Mouse (Mus musculus) frontal cortex, adult (tissue): ENCODE data around the gene Ppfia1.

Source experiments
- ATAC-seq: cut with Nextera tagmentation; 2 replicates; pipeline ENCODE4 v1.9.2; 2017; ENCODE audit warnings: mild to moderate bottlenecking, moderate library complexity, mixed read lengths; ENCODE audit not compliant: low TSS enrichment

Gene Ppfia1

DNA sequence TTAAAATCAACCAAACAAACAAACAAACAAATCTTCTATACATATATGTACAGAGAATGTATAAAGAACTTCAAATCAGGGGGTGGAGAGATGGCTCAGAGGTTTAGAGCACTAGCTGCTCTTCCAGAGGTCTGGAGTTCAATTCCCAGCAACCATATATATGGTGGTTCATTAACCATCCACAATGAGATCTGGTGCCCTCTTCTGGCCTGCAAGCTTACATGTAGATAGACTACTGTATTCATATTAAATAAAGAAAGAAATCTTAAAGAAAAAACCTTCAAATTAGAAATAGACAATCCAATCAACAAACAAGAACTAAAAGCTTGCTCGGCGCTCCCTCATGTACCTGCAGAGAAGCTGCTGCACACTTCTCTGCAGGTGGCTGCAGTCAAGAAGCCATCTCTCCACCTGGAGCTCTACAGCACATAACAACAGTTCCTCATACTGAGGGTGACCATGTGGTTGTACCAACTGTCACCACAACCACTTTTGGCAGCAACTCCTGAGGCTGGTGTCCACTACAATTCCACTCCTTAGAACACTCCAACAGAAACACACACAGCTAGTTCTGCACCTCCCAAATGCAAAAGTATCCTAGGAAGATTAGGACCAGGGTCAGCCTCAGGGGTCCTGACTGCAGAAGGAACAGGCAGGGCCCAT is 3.5 kb downstream of the Ppfia1 start:
- ATAC-seq: no peak

GRCm38 (mm10) chr7:144545231-144545630 is 8.3 kb downstream of the Ppfia1 start:
- no peak for ATAC-seq

DNA sequence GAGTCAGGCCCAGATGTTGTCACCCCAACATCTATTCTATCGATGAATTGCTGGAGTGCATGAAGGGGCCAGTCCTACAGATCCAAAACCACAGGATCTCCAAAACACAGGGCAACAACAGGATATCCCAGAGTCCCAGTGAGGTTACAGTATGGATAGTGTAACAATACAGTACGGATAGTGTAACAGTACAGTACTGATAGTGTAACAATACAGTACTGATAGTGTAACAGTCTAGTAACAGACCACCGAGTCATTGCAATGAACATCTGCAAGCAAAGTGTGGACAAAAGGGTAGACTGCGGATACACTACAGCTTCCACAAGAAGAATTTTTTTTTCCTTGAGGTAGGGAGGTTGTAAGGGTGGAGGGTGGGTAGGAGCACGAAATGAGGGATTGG is 12.2 kb downstream of the Ppfia1 start:
- no peak for ATAC-seq

GRCm38 (mm10) chr7:144539146-144539545 is 14.4 kb downstream of the Ppfia1 start:
- no peak for ATAC-seq

- peak; percentile 77 for ATAC-seq
Observed at GRCm38 (mm10) chr7:144538030-144538644, 15.4 kb downstream of the Ppfia1 start.

DNA sequence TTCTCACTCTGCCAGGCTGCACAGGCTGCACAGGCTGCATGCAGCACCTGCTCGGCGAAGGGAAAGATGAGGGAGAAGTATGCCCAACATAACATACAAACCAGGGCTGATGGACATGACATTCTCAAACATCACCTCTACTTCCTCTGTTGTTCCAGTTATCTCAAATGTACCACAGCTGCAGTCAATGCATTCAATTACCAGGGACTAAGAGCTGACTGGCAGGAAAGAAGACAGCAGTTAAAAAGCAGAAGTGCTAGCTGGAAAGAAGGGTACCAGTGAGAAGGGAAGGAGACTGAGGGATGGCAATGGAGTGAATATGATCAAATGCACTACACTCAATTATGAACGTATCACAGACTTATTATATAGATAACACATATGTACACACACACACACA is 17.2 kb downstream of the Ppfia1 start:
- no peak for ATAC-seq

- no peak for ATAC-seq
Observed at GRCm38 (mm10) chr7:144534773-144535172, 18.8 kb downstream of the Ppfia1 start.

DNA sequence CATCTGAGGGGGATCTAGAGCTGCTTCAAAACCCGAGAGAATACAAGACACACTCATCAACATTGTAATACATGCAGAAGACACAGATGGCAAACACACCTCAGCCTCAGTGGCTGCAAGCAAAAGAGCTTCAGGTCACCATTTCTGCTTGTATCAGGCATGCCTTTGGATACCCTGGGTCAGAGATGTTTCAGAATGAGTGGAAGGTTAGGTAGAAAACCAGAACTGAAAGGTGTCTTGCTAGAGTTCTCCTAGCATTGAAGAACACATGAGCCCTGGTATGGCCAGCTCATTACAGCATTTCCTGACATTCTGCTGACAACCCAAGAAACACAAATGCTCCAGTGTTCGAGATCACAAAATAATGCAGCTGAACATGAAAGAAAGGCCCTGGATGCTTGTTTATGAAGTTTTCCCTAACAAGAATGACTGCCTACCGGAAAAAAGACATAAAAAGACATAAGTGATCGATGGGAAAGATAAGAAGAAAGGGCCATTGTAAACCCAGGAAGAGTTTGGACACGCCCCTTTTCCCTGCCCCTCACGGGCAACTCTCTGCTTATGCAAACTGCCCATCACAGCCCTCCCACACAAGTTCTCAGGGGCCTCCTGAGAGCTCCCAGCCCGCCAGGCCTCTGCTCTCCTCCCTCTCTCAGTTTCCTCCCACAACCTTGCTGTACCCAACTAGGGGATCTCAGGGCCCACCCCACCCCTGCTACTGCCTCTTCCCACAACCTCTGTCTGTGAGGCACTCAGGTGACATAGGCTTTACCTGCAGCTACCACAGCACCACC is 21.7 kb downstream of the Ppfia1 start:
- ATAC-seq: no peak

GRCm38 (mm10) chr7:144529851-144530250 is 23.7 kb downstream of the Ppfia1 start:
- peak; percentile 97 for ATAC-seq

DNA sequence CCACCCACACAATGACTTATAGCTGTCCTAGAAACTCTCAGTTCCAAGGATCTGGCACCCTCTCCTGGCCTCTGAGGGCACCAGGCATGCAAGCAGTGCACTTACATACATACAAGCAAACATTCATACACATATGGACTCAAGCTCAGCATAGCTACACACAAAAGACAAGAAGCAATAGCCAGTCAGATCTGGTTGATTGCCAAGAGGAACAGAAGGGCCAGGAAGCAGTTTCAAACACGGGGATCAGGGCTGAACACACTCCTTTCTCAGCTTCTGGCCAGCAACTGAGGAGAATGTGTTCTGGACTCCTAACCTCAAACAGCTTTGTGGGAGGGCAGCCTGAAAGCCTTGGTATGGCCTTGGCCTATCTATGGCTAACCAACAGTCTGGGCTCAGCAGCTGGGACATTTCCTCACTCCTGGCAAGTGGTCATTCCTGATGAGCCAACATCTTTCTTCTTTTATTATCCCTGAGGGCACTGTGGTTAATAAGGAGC is 25.8 kb downstream of the Ppfia1 start:
- ATAC-seq: no peak

- no peak for ATAC-seq
Observed at GRCm38 (mm10) chr7:144526649-144527048, 26.9 kb downstream of the Ppfia1 start.

GRCm38 (mm10) chr7:144524427-144525191 is 28.9 kb downstream of the Ppfia1 start:
- ATAC-seq: no peak

- ATAC-seq: no peak
Observed at GRCm38 (mm10) chr7:144523415-144523814, 30.1 kb downstream of the Ppfia1 start.

- no peak for ATAC-seq
Observed at GRCm38 (mm10) chr7:144521927-144522326, 31.6 kb downstream of the Ppfia1 start.

GRCm38 (mm10) chr7:144519852-144520251 is 33.7 kb downstream of the Ppfia1 start:
- no peak for ATAC-seq

GRCm38 (mm10) chr7:144516711-144517110 is 36.8 kb downstream of the Ppfia1 start:
- no peak for ATAC-seq

DNA sequence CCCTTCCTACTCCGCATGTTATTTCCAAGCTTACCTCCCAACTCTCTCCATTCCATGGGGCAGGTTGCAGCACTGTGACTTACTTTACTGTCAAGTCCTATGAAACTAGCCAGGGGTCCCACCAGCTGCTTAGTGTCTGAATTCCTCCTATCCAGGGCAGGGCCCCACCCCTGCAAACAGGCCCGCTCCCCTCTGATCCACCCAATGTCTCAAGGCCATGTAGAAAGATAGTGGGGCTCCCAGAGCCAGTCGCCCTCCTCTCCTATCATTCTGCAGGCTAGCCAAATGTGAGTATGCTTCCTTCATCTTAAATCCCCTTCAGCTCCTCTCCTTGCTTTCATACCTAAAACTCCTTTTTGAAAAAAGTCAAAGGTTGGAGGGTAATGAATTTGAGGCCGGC is 44.4 kb downstream of the Ppfia1 start:
- ATAC-seq: no peak

DNA sequence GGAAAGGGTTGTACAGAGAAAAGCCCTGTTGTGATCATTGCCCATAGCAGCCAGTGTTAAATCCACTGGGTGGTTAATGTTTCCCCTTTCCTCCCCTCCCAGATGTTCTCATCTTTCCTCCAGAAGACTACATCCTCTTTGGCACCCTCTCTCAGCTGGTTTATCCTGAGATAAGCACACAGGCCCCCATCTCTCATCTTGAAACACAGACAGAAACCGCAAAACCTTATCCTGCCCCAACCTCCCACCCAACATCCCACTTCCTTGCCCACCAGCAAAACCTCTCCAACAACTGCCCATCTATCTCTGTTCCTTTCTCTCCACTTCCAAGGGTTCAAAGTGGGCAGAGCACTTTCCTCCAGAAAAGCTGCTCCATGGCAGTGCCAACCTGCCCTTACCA is 46.7 kb downstream of the Ppfia1 start:
- no peak for ATAC-seq

- ATAC-seq: no peak
Observed at GRCm38 (mm10) chr7:144503959-144504358, 49.6 kb downstream of the Ppfia1 start.

- ATAC-seq: no peak
Observed at GRCm38 (mm10) chr7:144492931-144493330, 60.6 kb downstream of the Ppfia1 start.

- ATAC-seq: no peak
Observed at GRCm38 (mm10) chr7:144490201-144490873, 63.2 kb downstream of the Ppfia1 start.
